Mouse (Mus musculus): ENCODE data around the gene Gm17304. TPM values are rescaled to one million over a fixed set of nuclear protein-coding genes. Genes with fewer than 3 reads are reported as not detected.

Gene Gm17304
- not detected for polyA plus RNA-seq (2012; fragmentation: generic; extraction: Trizol)
- long read RNA-seq, experiment 1, result 0 reads
- long read RNA-seq, experiment 2, result 0 reads

DNA sequence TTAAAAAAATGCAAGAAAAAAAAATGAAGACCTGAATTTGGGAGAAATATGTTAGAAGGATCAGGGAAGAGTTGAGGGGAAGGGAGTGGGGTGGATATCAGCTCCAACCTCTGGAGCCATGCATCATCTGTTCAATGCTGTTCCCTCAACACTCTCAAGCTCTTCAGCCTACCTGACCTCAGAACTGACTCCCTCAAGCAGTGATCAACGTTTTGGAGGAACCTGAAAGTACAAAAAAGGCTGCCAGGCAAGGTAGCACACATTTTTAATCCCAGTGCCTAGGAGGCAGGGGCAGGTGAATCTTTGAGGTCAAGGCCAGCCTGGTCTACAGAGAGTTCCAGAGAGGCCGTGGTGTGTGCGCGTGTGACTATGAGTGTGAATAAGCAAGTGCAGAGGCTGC is at the start of gene Gm17304:
Gene Gm17304 (plus strand): TSS at position 301 of the 400 bp plus-strand sequence.
- Histone ChIP-seq H3K79me3 (ENCODE audit: low read depth) (peaks cover 6% of the 10 kb centered on the region), H3K4me3 (ENCODE audit: insufficient read depth, poor library complexity, severe bottlenecking) (no peak within 1 kb of the TSS), H3K36me3 (ENCODE audit: control insufficient read depth, insufficient read depth) (peaks cover 6% of the 10 kb centered on the region), H3K27me3 (ENCODE audit: control insufficient read depth, insufficient read depth, insufficient read length) (no peaks in the 10 kb centered on the region), H3K79me2 (ENCODE audit: control insufficient read depth, insufficient read depth) (peaks cover 28% of the 10 kb centered on the region), H3ac (ENCODE audit: control insufficient read depth, insufficient read length, low read depth) (no peak within 1 kb of the TSS)
- TF ChIP-seq FOSL1 (IDR thresholded peaks at IDR 0.05; ENCODE audit: insufficient read depth, low read length, poor library complexity, severe bottlenecking) (no peak), USF1 (IDR thresholded peaks at IDR 0.05; ENCODE audit: low read depth) (no peak), CTCF (IDR thresholded peaks at IDR 0.05; ENCODE audit: control insufficient read depth, insufficient read depth, insufficient read length) (no peak), MYOD1 (IDR thresholded peaks at IDR 0.05; ENCODE audit: control insufficient read depth, insufficient read length, low read depth) (no peak), MYOG (IDR thresholded peaks at IDR 0.05; ENCODE audit: control insufficient read depth, extremely low read depth, insufficient read length) (no peak), MAX (IDR thresholded peaks at IDR 0.05) (no peak), CEBPB (IDR thresholded peaks at IDR 0.05; ENCODE audit: low read depth) (no peak)

DNA sequence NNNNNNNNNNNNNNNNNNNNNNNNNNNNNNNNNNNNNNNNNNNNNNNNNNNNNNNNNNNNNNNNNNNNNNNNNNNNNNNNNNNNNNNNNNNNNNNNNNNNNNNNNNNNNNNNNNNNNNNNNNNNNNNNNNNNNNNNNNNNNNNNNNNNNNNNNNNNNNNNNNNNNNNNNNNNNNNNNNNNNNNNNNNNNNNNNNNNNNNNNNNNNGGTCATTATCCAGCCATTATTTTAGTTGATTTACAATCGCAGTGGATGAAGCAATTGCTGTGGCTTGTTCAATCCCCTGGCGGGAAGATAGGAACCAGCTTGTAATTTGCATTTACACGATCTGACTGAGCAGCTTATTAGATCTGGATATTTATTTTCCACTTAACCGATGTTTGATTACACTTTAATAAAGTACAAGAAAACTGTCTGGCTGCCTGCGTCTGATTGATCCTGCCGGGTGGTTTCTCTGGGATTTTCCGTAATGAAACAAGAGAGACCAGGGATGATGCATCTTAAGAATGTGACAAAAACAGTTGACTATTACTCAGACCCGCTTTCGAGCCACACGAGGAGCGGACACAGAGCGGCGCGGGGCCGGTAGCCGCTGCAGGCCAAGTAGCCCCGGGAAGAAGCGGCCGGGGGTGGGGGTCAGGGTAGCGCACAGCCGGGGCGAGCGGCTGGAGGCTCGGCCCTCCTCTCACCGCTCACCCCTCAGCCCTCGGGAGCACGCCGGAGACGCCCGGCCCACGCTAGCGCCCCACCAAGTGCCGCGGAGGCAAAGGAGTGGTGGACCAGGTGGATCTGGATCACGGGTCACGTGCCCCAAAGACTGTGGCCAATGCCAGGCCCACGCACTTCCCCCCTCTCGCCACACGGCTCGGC is 48.0 kb upstream of the Gm17304 start:
- no peaks in the 10 kb centered on the region for H3K36me3 ChIP-seq (ENCODE audit: control insufficient read depth, insufficient read depth)
- no peaks in the 10 kb centered on the region for H3K79me2 ChIP-seq (ENCODE audit: control insufficient read depth, insufficient read depth)
- H3ac ChIP-seq (ENCODE audit: control insufficient read depth, insufficient read length, low read depth), result no peak overlapping the region
- TF ChIP-seq MAX (IDR thresholded peaks at IDR 0.05) (no peak), USF1 (IDR thresholded peaks at IDR 0.05; ENCODE audit: low read depth) (no peak), MYOG (IDR thresholded peaks at IDR 0.05; ENCODE audit: control insufficient read depth, extremely low read depth, insufficient read length) (no peak), FOSL1 (IDR thresholded peaks at IDR 0.05; ENCODE audit: insufficient read depth, low read length, poor library complexity, severe bottlenecking) (no peak), CTCF (IDR thresholded peaks at IDR 0.05; ENCODE audit: control insufficient read depth, insufficient read depth, insufficient read length) (no peak), MYOD1 (IDR thresholded peaks at IDR 0.05; ENCODE audit: control insufficient read depth, insufficient read length, low read depth) (no peak), CEBPB (IDR thresholded peaks at IDR 0.05; ENCODE audit: low read depth) (no peak)
- no peaks in the 10 kb centered on the region for H3K79me3 ChIP-seq (ENCODE audit: low read depth)
- H3K4me3 ChIP-seq (ENCODE audit: insufficient read depth, poor library complexity, severe bottlenecking), result no peak overlapping the region
- no peaks in the 10 kb centered on the region for H3K27me3 ChIP-seq (ENCODE audit: control insufficient read depth, insufficient read depth, insufficient read length)

- Histone ChIP-seq H3K79me3 (ENCODE audit: low read depth) (no peaks in the 10 kb centered on the region), H3K36me3 (ENCODE audit: control insufficient read depth, insufficient read depth) (no peaks in the 10 kb centered on the region), H3K4me3 (ENCODE audit: insufficient read depth, poor library complexity, severe bottlenecking) (no peak overlapping the region), H3ac (ENCODE audit: control insufficient read depth, insufficient read length, low read depth) (no peak overlapping the region), H3K79me2 (ENCODE audit: control insufficient read depth, insufficient read depth) (no peaks in the 10 kb centered on the region), H3K27me3 (ENCODE audit: control insufficient read depth, insufficient read depth, insufficient read length) (no peaks in the 10 kb centered on the region)
- TF ChIP-seq CEBPB (IDR thresholded peaks at IDR 0.05; ENCODE audit: low read depth) (no peak), USF1 (IDR thresholded peaks at IDR 0.05; ENCODE audit: low read depth) (no peak), FOSL1 (IDR thresholded peaks at IDR 0.05; ENCODE audit: insufficient read depth, low read length, poor library complexity, severe bottlenecking) (no peak), MYOG (IDR thresholded peaks at IDR 0.05; ENCODE audit: control insufficient read depth, extremely low read depth, insufficient read length) (no peak), MYOD1 (IDR thresholded peaks at IDR 0.05; ENCODE audit: control insufficient read depth, insufficient read length, low read depth) (no peak), CTCF (IDR thresholded peaks at IDR 0.05; ENCODE audit: control insufficient read depth, insufficient read depth, insufficient read length) (no peak), MAX (IDR thresholded peaks at IDR 0.05) (no peak)
Measured at GRCm38 (mm10) chr5:106561499-106561822, 47.4 kb upstream of the Gm17304 start.

GRCm38 (mm10) chr5:106566025-106566424 is 42.9 kb upstream of the Gm17304 start:
- no peak overlapping the region for H3K4me3 ChIP-seq (ENCODE audit: insufficient read depth, poor library complexity, severe bottlenecking)
- H3K36me3 ChIP-seq (ENCODE audit: control insufficient read depth, insufficient read depth), result no peaks in the 10 kb centered on the region
- H3K27me3 ChIP-seq (ENCODE audit: control insufficient read depth, insufficient read depth, insufficient read length), result no peaks in the 10 kb centered on the region
- no peaks in the 10 kb centered on the region for H3K79me3 ChIP-seq (ENCODE audit: low read depth)
- no peak overlapping the region for H3ac ChIP-seq (ENCODE audit: control insufficient read depth, insufficient read length, low read depth)
- TF ChIP-seq MAX (IDR thresholded peaks at IDR 0.05), result no peak
- no peak for TF ChIP-seq CTCF (IDR thresholded peaks at IDR 0.05; ENCODE audit: control insufficient read depth, insufficient read depth, insufficient read length)
- no peak for TF ChIP-seq CEBPB (IDR thresholded peaks at IDR 0.05; ENCODE audit: low read depth)
- TF ChIP-seq MYOG (IDR thresholded peaks at IDR 0.05; ENCODE audit: control insufficient read depth, extremely low read depth, insufficient read length), result no peak
- no peak for TF ChIP-seq FOSL1 (IDR thresholded peaks at IDR 0.05; ENCODE audit: insufficient read depth, low read length, poor library complexity, severe bottlenecking)
- no peak for TF ChIP-seq USF1 (IDR thresholded peaks at IDR 0.05; ENCODE audit: low read depth)
- TF ChIP-seq MYOD1 (IDR thresholded peaks at IDR 0.05; ENCODE audit: control insufficient read depth, insufficient read length, low read depth), result no peak
- no peaks in the 10 kb centered on the region for H3K79me2 ChIP-seq (ENCODE audit: control insufficient read depth, insufficient read depth)

DNA sequence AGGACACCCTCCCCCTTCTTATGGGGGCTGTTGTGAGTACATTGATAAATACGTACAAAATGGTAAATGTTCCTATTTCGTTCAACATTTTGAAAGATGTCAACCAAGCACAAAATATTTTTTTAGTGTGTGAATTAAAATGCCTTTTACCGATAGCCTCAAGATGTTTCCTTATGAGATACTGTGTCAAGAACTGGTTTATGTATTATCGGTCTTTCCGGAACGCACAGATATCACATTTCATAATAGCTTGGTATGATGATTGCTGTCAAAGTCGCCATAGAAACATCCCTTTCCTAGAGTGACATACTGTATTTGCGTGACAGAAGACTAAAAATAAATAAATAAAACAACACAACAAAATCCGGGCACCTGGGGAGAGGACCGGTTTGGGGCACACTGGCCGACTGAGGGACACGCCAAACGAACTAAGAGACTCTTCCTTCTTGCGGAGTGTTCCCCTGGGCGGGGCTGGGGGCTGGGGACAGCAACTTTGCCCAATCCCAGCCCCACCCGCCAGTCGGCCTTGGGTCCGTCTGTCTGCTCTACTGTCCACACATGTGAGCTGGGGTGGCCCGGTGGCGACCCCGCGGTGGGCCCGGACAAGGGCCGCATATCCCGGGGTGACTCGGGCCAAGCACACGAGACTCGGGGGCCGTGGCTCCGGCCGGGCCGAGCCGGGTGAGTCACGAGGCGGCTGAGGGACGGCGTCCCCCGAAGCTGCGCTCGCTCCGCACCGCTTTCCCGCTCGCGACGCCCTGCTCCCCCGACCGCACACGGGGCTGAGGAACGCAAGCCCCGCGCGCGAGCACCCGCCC is 34.9 kb upstream of the Gm17304 start:
- no peaks in the 10 kb centered on the region for H3K79me2 ChIP-seq (ENCODE audit: control insufficient read depth, insufficient read depth)
- no peak overlapping the region for H3ac ChIP-seq (ENCODE audit: control insufficient read depth, insufficient read length, low read depth)
- no peaks in the 10 kb centered on the region for H3K79me3 ChIP-seq (ENCODE audit: low read depth)
- no peak for TF ChIP-seq MYOG (IDR thresholded peaks at IDR 0.05; ENCODE audit: control insufficient read depth, extremely low read depth, insufficient read length)
- TF ChIP-seq MYOD1 (IDR thresholded peaks at IDR 0.05; ENCODE audit: control insufficient read depth, insufficient read length, low read depth), result no peak
- TF ChIP-seq CEBPB (IDR thresholded peaks at IDR 0.05; ENCODE audit: low read depth), result no peak
- no peak for TF ChIP-seq MAX (IDR thresholded peaks at IDR 0.05)
- TF ChIP-seq USF1 (IDR thresholded peaks at IDR 0.05; ENCODE audit: low read depth), result no peak
- no peak for TF ChIP-seq FOSL1 (IDR thresholded peaks at IDR 0.05; ENCODE audit: insufficient read depth, low read length, poor library complexity, severe bottlenecking)
- TF ChIP-seq CTCF (IDR thresholded peaks at IDR 0.05; ENCODE audit: control insufficient read depth, insufficient read depth, insufficient read length), result no peak
- no peak overlapping the region for H3K4me3 ChIP-seq (ENCODE audit: insufficient read depth, poor library complexity, severe bottlenecking)
- H3K27me3 ChIP-seq (ENCODE audit: control insufficient read depth, insufficient read depth, insufficient read length), result no peaks in the 10 kb centered on the region
- no peaks in the 10 kb centered on the region for H3K36me3 ChIP-seq (ENCODE audit: control insufficient read depth, insufficient read depth)
